Mouse (Mus musculus) forebrain, embryonic 15.5 days (tissue): Measurements from ENCODE around the gene Mtch2. TPM values are rescaled to one million over a fixed set of nuclear protein-coding genes. Genes with fewer than 3 reads are reported as not detected.
"Not testable (repeated sequence)": the region's sequence is repeated elsewhere in the genome, so short reads cannot be mapped to it uniquely, and the experiment has no call there.

ENCODE experiments used
- ATAC-seq: fragments of 200-750 bp; cut with Nextera tagmentation; replicated peaks from 2 replicates; pipeline ENCODE4 v1.8.0; 2017; ENCODE audit warnings: mild to moderate bottlenecking, moderate TSS enrichment, moderate library complexity
- H3K27ac ChIP-seq: fragments of 300-500 bp; sonication (generic); replicated peaks from 2 replicates; pipeline ENCODE4 v1.5.1; 2015; ENCODE audit warnings: mild to moderate bottlenecking, inconsistent platforms
- H3K27me3 ChIP-seq: fragments of 300-500 bp; sonication (generic); 2 replicates; pipeline ENCODE4 v1.6.1; 2015; ENCODE audit warnings: inconsistent platforms
- H3K36me3 ChIP-seq: fragments of 300-500 bp; sonication (generic); 2 replicates; pipeline ENCODE4 v1.6.1; 2015; ENCODE audit warnings: mild to moderate bottlenecking, inconsistent platforms
- H3K4me1 ChIP-seq: fragments of 300-500 bp; sonication (generic); 2 replicates; pipeline ENCODE4 v1.6.1; 2015; ENCODE audit warnings: inconsistent platforms
- H3K4me2 ChIP-seq: fragments of 300-500 bp; sonication (generic); replicated peaks from 2 replicates; pipeline ENCODE4 v1.6.1; 2015; ENCODE audit warnings: mild to moderate bottlenecking, inconsistent platforms
- H3K4me3 ChIP-seq: fragments of 300-500 bp; sonication (generic); 2 replicates; pipeline ENCODE4 v1.5.1; 2015; ENCODE audit warnings: mild to moderate bottlenecking, inconsistent platforms
- H3K9ac ChIP-seq: fragments of 300-500 bp; sonication (generic); replicated peaks from 2 replicates; pipeline ENCODE4 v1.6.1; 2015; ENCODE audit warnings: mild to moderate bottlenecking, inconsistent platforms
- H3K9me3 ChIP-seq: fragments of 300-500 bp; sonication (generic); 2 replicates; pipeline ENCODE4 v1.6.1; 2016; ENCODE audit warnings: inconsistent platforms
- WGBS: fragments of 180-500 bp; shearing (Covaris S2); methylation state at CpG from one replicate; pipeline ENCODE4 v1.1.7; 2015; ENCODE audit warnings: mixed read lengths; 5-methylcytosine and 5-hydroxymethylcytosine counted together
- polyA plus RNA-seq: library from polyadenylated mRNA; unstranded; fragments of >200 nt; fragmentation: Nextera tagmentation; extraction: Ambion mirVana; gene quantifications from 2 replicates; pipeline ENCODE4 v1.2.1, GENCODE M21; 2015

The Mtch2 gene
- 266 and 283 TPM in 2 replicates for polyA plus RNA-seq

- Histone ChIP-seq H3K4me3 (peak within 1 kb of the TSS; percentile 79), H3K27me3 (no peaks in the 10 kb centered on the region), H3K9ac (peak within 1 kb of the TSS; percentile 93), H3K9me3 (no peaks in the 10 kb centered on the region), H3K36me3 (peaks cover 20% of the 10 kb centered on the region), H3K4me1 (peaks cover 24% of the 10 kb centered on the region), H3K4me2 (peak within 1 kb of the TSS; percentile 73), H3K27ac (peak within 1 kb of the TSS; percentile 90)
- peak; percentile 95 for ATAC-seq
- under 1% methylated on average over 60 of the region's 67 CpGs for WGBS
Measured at GRCm38 (mm10) chr2:90846955-90847680, at the start of gene Mtch2. Gene Mtch2 (plus strand): TSS chr2:90847155.

DNA sequence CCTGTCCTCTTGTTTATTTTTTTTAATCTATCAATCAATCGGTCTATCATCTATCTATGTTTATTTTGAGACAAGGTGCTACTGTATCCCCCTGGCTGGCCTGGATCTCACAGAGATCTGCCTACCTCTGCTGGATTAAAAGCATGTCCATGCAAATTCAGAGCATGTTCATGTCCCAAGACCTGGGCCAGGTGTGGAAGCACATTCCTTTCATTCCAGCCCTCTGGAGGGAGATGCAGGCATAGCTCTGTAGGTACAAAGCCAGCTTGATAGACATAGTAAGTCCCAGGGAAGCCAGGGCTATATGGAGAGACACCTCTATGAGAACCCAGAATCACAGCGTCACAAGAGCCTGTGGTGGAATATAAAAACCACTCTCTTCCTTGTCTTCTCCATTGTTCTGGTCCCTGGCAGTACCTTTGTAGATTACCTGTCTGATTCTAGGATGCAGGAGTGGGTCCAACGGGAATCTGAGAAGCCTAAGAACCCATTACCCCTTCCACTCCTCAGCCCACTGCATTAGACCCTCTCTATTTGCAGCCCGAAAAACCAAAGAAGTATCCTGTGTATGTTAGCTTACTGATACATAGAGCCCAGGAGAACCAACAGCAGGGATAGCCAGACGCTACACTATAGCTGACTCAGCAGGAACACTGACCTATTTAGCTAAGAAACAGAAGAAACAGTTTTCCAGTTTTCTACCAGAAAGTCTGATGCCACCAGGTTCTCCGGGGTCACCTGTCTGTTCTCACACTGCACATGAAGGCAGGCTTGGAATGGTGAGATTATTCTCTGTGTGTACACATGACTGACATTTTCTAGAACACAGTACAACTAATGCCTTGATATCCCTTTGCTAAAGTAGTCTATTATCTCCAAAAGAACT lies 38.5 kb upstream of the Mtch2 start:
- Histone ChIP-seq H3K9ac (no peak overlapping the region), H3K27me3 (no peaks in the 10 kb centered on the region), H3K36me3 (no peaks in the 10 kb centered on the region), H3K4me1 (no peaks in the 10 kb centered on the region), H3K4me2 (no peak overlapping the region), H3K4me3 (no peak overlapping the region), H3K27ac (no peak overlapping the region), H3K9me3 (no peaks in the 10 kb centered on the region)
- no peak for ATAC-seq
- 89% methylated on average over 6 of the region's 6 CpGs for whole genome bisulfite sequencing

DNA sequence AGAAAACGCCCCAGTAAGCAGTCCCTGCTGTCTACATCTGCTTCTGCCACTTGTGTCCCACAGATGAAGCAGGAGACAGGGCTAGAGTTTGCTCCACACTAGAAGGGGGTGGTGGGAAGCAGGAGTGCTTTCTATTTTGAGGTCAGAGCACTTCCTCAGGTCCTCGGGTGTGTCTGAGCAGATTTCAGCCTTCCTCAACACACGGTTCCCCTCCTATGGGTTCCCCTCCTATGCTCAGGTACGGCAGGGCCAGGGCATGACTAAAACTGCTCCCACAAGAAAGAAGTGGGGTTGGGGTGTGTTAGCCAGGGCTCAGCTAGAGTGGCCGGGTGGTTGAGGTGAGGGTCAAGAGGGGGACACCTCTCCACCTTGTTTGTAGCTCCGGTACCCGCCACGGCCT lies 36.2 kb upstream of the Mtch2 start:
- Histone ChIP-seq H3K27me3 (no peaks in the 10 kb centered on the region), H3K4me3 (no peak overlapping the region), H3K27ac (no peak overlapping the region), H3K9me3 (no peaks in the 10 kb centered on the region), H3K9ac (no peak overlapping the region), H3K4me2 (no peak overlapping the region), H3K36me3 (no peaks in the 10 kb centered on the region), H3K4me1 (no peaks in the 10 kb centered on the region)
- no peak for ATAC-seq
- 89% methylated on average over 8 of the region's 8 CpGs for WGBS

- 88% methylated on average over 2 of the region's 2 CpGs for WGBS
- no peak overlapping the region for H3K9ac ChIP-seq
- H3K4me3 ChIP-seq = no peak overlapping the region
- H3K36me3 ChIP-seq = no peaks in the 10 kb centered on the region
- no peak for ATAC-seq
- no peak overlapping the region for H3K4me2 ChIP-seq
- H3K27ac ChIP-seq = no peak overlapping the region
- H3K4me1 ChIP-seq = no peaks in the 10 kb centered on the region
- no peaks in the 10 kb centered on the region for H3K27me3 ChIP-seq
- H3K9me3 ChIP-seq = no peaks in the 10 kb centered on the region
Measured at GRCm38 (mm10) chr2:90815266-90815665, 31.7 kb upstream of the Mtch2 start.

GRCm38 (mm10) chr2:90816144-90816543 lies 30.8 kb upstream of the Mtch2 start:
- H3K9ac ChIP-seq = no peak overlapping the region
- no peak overlapping the region for H3K4me3 ChIP-seq
- ATAC-seq = no peak
- H3K9me3 ChIP-seq = no peaks in the 10 kb centered on the region
- H3K4me1 ChIP-seq = no peaks in the 10 kb centered on the region
- no peaks in the 10 kb centered on the region for H3K36me3 ChIP-seq
- no peak overlapping the region for H3K27ac ChIP-seq
- H3K4me2 ChIP-seq = no peak overlapping the region
- 88% methylated on average over 4 of the region's 4 CpGs for WGBS
- no peaks in the 10 kb centered on the region for H3K27me3 ChIP-seq

DNA sequence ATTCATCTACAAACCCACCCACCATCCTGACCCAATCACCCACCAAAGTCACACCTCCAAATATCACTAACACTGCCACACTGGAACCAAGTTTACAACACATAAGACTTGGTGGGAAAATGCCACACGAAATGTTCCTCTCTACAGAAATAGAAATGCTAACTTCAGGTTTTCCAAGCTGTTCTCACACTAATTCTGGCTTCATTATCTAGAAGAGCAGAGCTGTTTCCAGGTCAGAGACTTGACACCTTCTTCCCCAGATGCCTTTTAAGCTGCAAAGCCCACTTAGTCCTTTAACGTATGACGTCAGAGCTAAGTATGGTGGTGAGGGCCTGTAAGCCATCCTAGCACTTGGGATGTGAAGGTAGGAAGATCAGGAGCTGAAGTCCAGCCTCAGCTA lies 28.2 kb upstream of the Mtch2 start:
- Histone ChIP-seq H3K27me3 (no peaks in the 10 kb centered on the region), H3K36me3 (no peaks in the 10 kb centered on the region), H3K4me1 (no peaks in the 10 kb centered on the region), H3K9ac (no peak overlapping the region), H3K27ac (no peak overlapping the region), H3K4me3 (no peak overlapping the region), H3K4me2 (no peak overlapping the region), H3K9me3 (no peaks in the 10 kb centered on the region)
- 90% methylated on average over 3 of the region's 3 CpGs for WGBS
- no peak for ATAC-seq

DNA sequence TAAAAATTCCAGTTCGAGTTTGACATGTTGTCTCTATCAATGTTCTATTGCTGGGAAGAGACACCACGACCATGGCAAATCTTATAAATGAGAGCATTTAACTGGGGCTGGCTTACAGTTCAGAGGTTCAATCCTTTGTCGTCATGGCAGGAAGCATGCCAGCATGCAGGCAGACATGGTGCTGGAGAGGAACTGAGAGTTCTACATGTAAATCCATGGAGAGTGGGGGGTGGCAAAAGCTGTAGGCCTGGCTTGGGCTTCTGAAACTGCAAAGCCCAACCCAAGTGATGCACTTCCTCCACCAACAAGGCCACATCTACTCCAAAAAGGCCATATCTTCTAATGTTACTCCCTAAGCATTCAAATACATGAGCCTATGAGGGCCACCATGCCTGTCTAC lies 26.1 kb upstream of the Mtch2 start:
- Histone ChIP-seq H3K4me1 (no peaks in the 10 kb centered on the region; the same call in 1 of the 2 replicates), H3K4me2 (no peak overlapping the region), H3K9ac (no peak overlapping the region), H3K27me3 (no peaks in the 10 kb centered on the region), H3K9me3 (no peaks in the 10 kb centered on the region), H3K4me3 (no peak overlapping the region), H3K36me3 (no peaks in the 10 kb centered on the region), H3K27ac (no peak overlapping the region)
- 83% methylated on average over 3 of the region's 3 CpGs for WGBS
- ATAC-seq = no peak

GRCm38 (mm10) chr2:90822978-90823377 lies 24.0 kb upstream of the Mtch2 start:
- Histone ChIP-seq H3K4me2 (no peak overlapping the region), H3K27ac (no peak overlapping the region), H3K9me3 (no peaks in the 10 kb centered on the region), H3K27me3 (no peaks in the 10 kb centered on the region), H3K4me1 (no peaks in the 10 kb centered on the region; the same call in 1 of the 2 replicates), H3K36me3 (no peaks in the 10 kb centered on the region), H3K9ac (no peak overlapping the region), H3K4me3 (no peak overlapping the region)
- WGBS = 78% methylated on average over 2 of the region's 2 CpGs
- ATAC-seq = no peak

- H3K9me3 ChIP-seq = no peaks in the 10 kb centered on the region
- H3K36me3 ChIP-seq = no peaks in the 10 kb centered on the region
- H3K27ac ChIP-seq = 0 out of 2 replicates have a peak overlapping the region, but pooled peaks have one; percentile 23
- ATAC-seq = peak; percentile 81; the same call in 1 of the 2 replicates
- H3K4me2 ChIP-seq = no peak overlapping the region
- H3K9ac ChIP-seq = no peak overlapping the region
- H3K4me3 ChIP-seq = no peak overlapping the region
- no peaks in the 10 kb centered on the region for H3K27me3 ChIP-seq
- WGBS = 62% methylated on average over 6 of the region's 6 CpGs
- H3K4me1 ChIP-seq = no peaks in the 10 kb centered on the region; the same call in 1 of the 2 replicates
Measured at GRCm38 (mm10) chr2:90823781-90824180, 23.2 kb upstream of the Mtch2 start.

- not testable (repeated sequence) for H3K4me3 ChIP-seq, H3K27ac ChIP-seq, ATAC-seq, H3K4me2 ChIP-seq, H3K4me1 ChIP-seq, H3K9me3 ChIP-seq, H3K27me3 ChIP-seq, H3K36me3 ChIP-seq, H3K9ac ChIP-seq
- WGBS = 93% methylated on average over 10 of the region's 10 CpGs
Measured at GRCm38 (mm10) chr2:90824528-90824927, 22.4 kb upstream of the Mtch2 start.

DNA sequence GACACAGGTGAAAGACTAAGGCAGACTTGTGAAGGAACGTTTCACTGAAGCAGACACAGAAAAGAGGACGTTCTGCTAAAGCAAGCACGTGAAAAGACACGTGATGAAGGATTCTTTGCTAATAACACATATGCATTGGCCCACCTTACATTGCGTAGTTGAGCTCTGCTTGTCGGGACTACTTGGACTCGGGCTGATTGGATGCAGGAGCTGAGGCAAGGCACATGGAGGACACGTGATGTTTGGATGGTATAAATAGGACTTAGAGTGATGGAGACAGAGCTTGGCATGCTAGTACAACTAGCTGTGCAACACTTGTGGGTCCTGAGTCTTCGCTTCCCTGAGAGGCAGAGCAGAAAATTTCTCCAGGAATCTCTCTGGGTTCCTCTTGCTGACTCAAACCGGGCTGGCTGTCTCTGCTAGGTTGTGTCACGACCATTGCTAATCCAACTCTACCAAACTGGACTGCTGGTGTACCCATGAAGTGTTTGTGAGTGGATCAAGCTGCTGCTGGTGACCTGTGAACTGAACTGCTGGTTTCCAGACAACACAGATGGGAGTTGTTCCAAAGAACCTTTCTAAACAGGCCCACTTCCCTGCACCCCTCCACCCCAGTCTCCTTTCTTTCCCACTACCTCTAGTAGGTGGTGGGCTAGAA lies 21.3 kb upstream of the Mtch2 start:
- 88% methylated on average over 11 of the region's 11 CpGs for WGBS
- no peaks in the 10 kb centered on the region for H3K27me3 ChIP-seq
- H3K9me3 ChIP-seq = no peaks in the 10 kb centered on the region
- H3K4me1 ChIP-seq = no peaks in the 10 kb centered on the region; the same call in 1 of the 2 replicates
- no peak overlapping the region for H3K4me3 ChIP-seq
- no peak overlapping the region for H3K9ac ChIP-seq
- H3K4me2 ChIP-seq = no peak overlapping the region
- ATAC-seq = no peak
- no peaks in the 10 kb centered on the region for H3K36me3 ChIP-seq
- no peak overlapping the region for H3K27ac ChIP-seq

- no peak overlapping the region for H3K4me3 ChIP-seq
- H3K9me3 ChIP-seq = no peaks in the 10 kb centered on the region
- no peaks in the 10 kb centered on the region for H3K27me3 ChIP-seq
- no peak overlapping the region for H3K27ac ChIP-seq
- H3K9ac ChIP-seq = no peak overlapping the region
- ATAC-seq = no peak
- H3K4me1 ChIP-seq = no peaks in the 10 kb centered on the region; the same call in 1 of the 2 replicates
- no peak overlapping the region for H3K4me2 ChIP-seq
- WGBS = 53% methylated on average over 7 of the region's 7 CpGs
- no peaks in the 10 kb centered on the region for H3K36me3 ChIP-seq
Measured at GRCm38 (mm10) chr2:90828739-90829138, 18.2 kb upstream of the Mtch2 start.
